Mouse (Mus musculus) MEL (cell line): ENCODE measurements around the gene Armcx6. TPM values are rescaled to one million over a fixed set of nuclear protein-coding genes. Genes with fewer than 3 reads are reported as not detected.

ENCODE experiments used
- DNase-seq: peaks from one replicate; pipeline ENCODE4 v3.0.0; 2011; ENCODE audit warnings: low read depth, low spot score
- H3K27ac ChIP-seq: 2 replicates; pipeline ENCODE4 v1.5.1; 2012; ENCODE audit warnings: low read depth, mild to moderate bottlenecking, control low read depth, low read length, moderate library complexity; ENCODE audit not compliant: control insufficient read depth
- H3K27me3 ChIP-seq, 2 experiments: fragments of 150-350 bp in 1 of 2; sonication (generic) in 1 of 2; 2 replicates each; pipeline ENCODE4 v1.6.1; 2012; ENCODE audit warnings: low read length in 2 of 2, mild to moderate bottlenecking in 2 of 2, improper control_type of control experiment in 1 of 2, moderate library complexity in 1 of 2; ENCODE audit not compliant: insufficient read depth in 2 of 2, control insufficient read depth in 1 of 2
- H3K36me3 ChIP-seq, 2 experiments: 2 replicates each; pipeline ENCODE4 v1.6.1; 2012 to 2014; ENCODE audit warnings: low read length in 2 of 2, improper control_type of control experiment in 1 of 2, inconsistent platforms in 1 of 2, mild to moderate bottlenecking in 1 of 2; ENCODE audit not compliant: insufficient read depth in 2 of 2, control insufficient read depth in 1 of 2
- H3K4me1 ChIP-seq, 2 experiments: fragments of 150-350 bp in 1 of 2; sonication (generic) in 1 of 2; 2 replicates each; pipeline ENCODE4 v1.6.1; 2012; ENCODE audit warnings: low read length in 2 of 2, improper control_type of control experiment in 1 of 2, mild to moderate bottlenecking in 1 of 2; ENCODE audit not compliant: insufficient read depth in 2 of 2, control insufficient read depth in 1 of 2
- H3K4me3 ChIP-seq, 2 experiments: fragments of 150-350 bp in 1 of 2; sonication (generic) in 1 of 2; 2 replicates each; pipeline ENCODE4 v1.5.1; 2012; ENCODE audit warnings: low read depth in 2 of 2, low read length in 2 of 2, mild to moderate bottlenecking in 2 of 2, moderate library complexity in 2 of 2, control low read depth in 1 of 2, improper control_type of control experiment in 1 of 2; ENCODE audit not compliant: control insufficient read depth in 1 of 2, insufficient read depth in 1 of 2
- H3K79me2 ChIP-seq: 2 replicates; pipeline ENCODE4 v1.6.1; 2012; ENCODE audit warnings: mild to moderate bottlenecking, low read length, moderate library complexity; ENCODE audit not compliant: control insufficient read depth, poor library complexity, insufficient read depth
- H3K9ac ChIP-seq: 2 replicates; pipeline ENCODE4 v1.6.1; 2012; ENCODE audit warnings: low read depth, mild to moderate bottlenecking, control low read depth, low read length, moderate library complexity; ENCODE audit not compliant: control insufficient read depth, poor library complexity, severe bottlenecking
- H3K9me3 ChIP-seq: fragments of 150-350 bp; sonication (generic); replicated peaks from 2 replicates; pipeline ENCODE4 v1.6.1; 2012; ENCODE audit warnings: mild to moderate bottlenecking, low read length, improper control_type of control experiment, moderate library complexity; ENCODE audit not compliant: insufficient read depth
- MYC ChIP-seq: IDR thresholded peaks from 2 replicates; pipeline ENCODE4 v1.6.1; 2011; ENCODE audit warnings: low read depth, mild to moderate bottlenecking, low read length, improper control_type of control experiment, moderate library complexity
- POLR2A ChIP-seq, 2 experiments: IDR thresholded peaks; 2 replicates each; pipeline ENCODE4 v1.6.1; 2011 to 2012; ENCODE audit warnings: low read length in 2 of 2, mild to moderate bottlenecking in 2 of 2, control low read depth in 1 of 2, improper control_type of control experiment in 1 of 2, low read depth in 1 of 2, moderate library complexity in 1 of 2; ENCODE audit not compliant: control insufficient read depth in 1 of 2, insufficient read depth in 1 of 2, poor library complexity in 1 of 2
- SIN3A ChIP-seq: IDR thresholded peaks from 2 replicates; pipeline ENCODE4 v1.6.1; 2012; ENCODE audit warnings: low read length, improper control_type of control experiment, inconsistent platforms
- TAL1 ChIP-seq: IDR thresholded peaks from 2 replicates; pipeline ENCODE4 v1.6.1; 2012; ENCODE audit warnings: mild to moderate bottlenecking, inconsistent platforms, low read length, moderate library complexity, mixed read lengths
- USF2 ChIP-seq, 2 experiments: IDR thresholded peaks; 2 replicates each; pipeline ENCODE4 v1.6.1; 2011 to 2012; ENCODE audit warnings: improper control_type of control experiment in 2 of 2, low read length in 2 of 2, borderline replicate concordance in 1 of 2, inconsistent platforms in 1 of 2, low read depth in 1 of 2, mild to moderate bottlenecking in 1 of 2; ENCODE audit not compliant: insufficient read depth in 1 of 2
- polyA plus RNA-seq, 2 experiments: library from polyadenylated mRNA; stranded (reverse) in 1 of 2; unstranded in 1 of 2; fragments of >175 nt in 1 of 2; fragments of >200 nt in 1 of 2; gene quantifications; 2 replicates each; pipeline versions ENCODE4 v1.2.1 to v1.2.4; 2012; ENCODE audit warnings: low replicate concordance in 2 of 2, low read depth in 1 of 2; ENCODE audit not compliant: insufficient read length in 2 of 2, insufficient read depth in 1 of 2, missing spikeins in 1 of 2
- total RNA-seq: library from RNA; depleted of rRNA; stranded (reverse); fragments of 300-350 nt; gene quantifications from 2 replicates; pipeline ENCODE4 v1.2.3, GENCODE M21; 2012; rRNA removed

Armcx6 gene
- total and polyA plus RNA-seq, 3 experiments: not detected

DNA sequence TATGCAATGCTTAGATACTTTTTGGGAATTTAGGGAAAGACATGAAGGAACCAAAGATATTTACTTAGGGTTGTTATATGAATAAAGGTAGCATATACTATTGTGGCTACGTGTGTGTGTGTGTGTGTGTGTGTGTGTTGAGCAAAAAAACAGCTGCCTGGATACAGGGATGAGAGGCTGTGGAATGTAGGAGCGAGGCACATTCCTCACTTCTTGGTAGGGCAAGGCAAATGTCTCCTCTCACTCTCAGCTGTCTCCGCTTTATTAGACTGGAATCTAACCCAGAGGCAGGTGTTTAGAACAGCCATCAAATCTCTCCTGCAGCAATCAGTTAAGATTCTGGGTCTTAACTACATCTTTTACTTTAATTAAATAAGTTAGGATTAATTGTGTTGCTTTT is 34.4 kb downstream of the Armcx6 start:
- H3K4me1 ChIP-seq: no peaks in the 10 kb centered on the region
- H3K4me3 ChIP-seq: no peak overlapping the region
- no peaks in the 10 kb centered on the region for H3K9me3 ChIP-seq
- peaks cover 17 to 31% of the 10 kb centered on the region in 2 experiments for H3K27me3 ChIP-seq
- TF ChIP-seq SIN3A (no peak), MYC (no peak), POLR2A (IDR thresholded peaks at IDR 0.05; ENCODE audit: control insufficient read depth in 1 of 2, insufficient read depth in 1 of 2, low read depth in 1 of 2, low read length in 2 of 2, poor library complexity in 1 of 2) (no peak), USF2 (IDR thresholded peaks at IDR 0.05; ENCODE audit: borderline replicate concordance in 1 of 2, insufficient read depth in 1 of 2, low read depth in 1 of 2, low read length in 2 of 2) (no peak), TAL1 (no peak)
- H3K79me2 ChIP-seq: no peaks in the 10 kb centered on the region
- no peak overlapping the region for H3K9ac ChIP-seq
- no peaks in the 10 kb centered on the region for H3K36me3 ChIP-seq
- no peak for DNase-seq
- no peak overlapping the region for H3K27ac ChIP-seq

Other genes starting within 250 kb of the Armcx6 start
- 217 and 240 TPM in 2 replicates for gene Timm8a1, start 209.6 kb downstream of the Armcx6 start, total RNA-seq
- gene Timm8a1, start 209.6 kb downstream of the Armcx6 start, polyA plus RNA-seq: 100 to 1,000 TPM; 267 to 449 TPM
- 134 and 137 TPM in 2 replicates for gene Btk, start 167.8 kb downstream of the Armcx6 start, total RNA-seq
- 100 to 1,000 TPM; 291 to 327 TPM for gene Btk, start 167.8 kb downstream of the Armcx6 start, polyA plus RNA-seq
- gene Rpl36a, start 165.8 kb downstream of the Armcx6 start, total RNA-seq: 6,735 and 6,935 TPM in 2 replicates
- gene Rpl36a, start 165.8 kb downstream of the Armcx6 start, polyA plus RNA-seq: 1,000 to 10,000 TPM in 1 of 2 experiments, not detected in 1; 1,673 TPM
- gene Gla, start 150.3 kb downstream of the Armcx6 start, total RNA-seq: 10.0 and 10.2 TPM in 2 replicates
- gene Gla, start 150.3 kb downstream of the Armcx6 start, polyA plus RNA-seq: 10 to 100 TPM in 1 of 2 experiments, not detected in 1; 17.0 TPM
- 127 and 134 TPM in 2 replicates for gene Hnrnph2, start 150.2 kb downstream of the Armcx6 start, total RNA-seq
- 100 to 1,000 TPM; 200 to 295 TPM for gene Hnrnph2, start 150.2 kb downstream of the Armcx6 start, polyA plus RNA-seq
- not detected in 2 replicates for gene Armcx4, start 64.9 kb downstream of the Armcx6 start, total RNA-seq
- gene Armcx4, start 64.9 kb downstream of the Armcx6 start, polyA plus RNA-seq: not detected
- 0.10 TPM in 1 of 2 replicates, not detected in the other for gene Armcx1, start 33.5 kb downstream of the Armcx6 start, total RNA-seq
- under 1 TPM in 1 of 2 experiments, not detected in 1; 0.10 TPM for gene Armcx1, start 33.5 kb downstream of the Armcx6 start, polyA plus RNA-seq
- 4.2 and 5.5 TPM in 2 replicates for gene Armcx3, start 5.2 kb upstream of the Armcx6 start, total RNA-seq
- gene Armcx3, start 5.2 kb upstream of the Armcx6 start, polyA plus RNA-seq: 1 to 10 TPM in 1 of 2 experiments, not detected in 1; 5.0 TPM
- gene Armcx2, start 57.8 kb upstream of the Armcx6 start, total RNA-seq: 10.2 and 11.8 TPM in 2 replicates
- 10 to 100 TPM in 1 of 2 experiments, not detected in 1; 13.0 TPM for gene Armcx2, start 57.8 kb upstream of the Armcx6 start, polyA plus RNA-seq
- 0.16 and 0.19 TPM in 2 replicates for gene Nxf2, start 213.3 kb upstream of the Armcx6 start, total RNA-seq
- under 1 TPM in 1 of 2 experiments, not detected in 1; 0.50 TPM for gene Nxf2, start 213.3 kb upstream of the Armcx6 start, polyA plus RNA-seq